Mouse (Mus musculus) lung, adult 18-20 months (tissue): ENCODE measurements around the gene Smim15.
A peak's percentile ranks its signal among the peaks of the same experiment; 100 is the strongest.

ENCODE experiments used
- DNase-seq, 2 experiments: peaks; one replicate each; pipeline ENCODE4 v3.0.0; 2022; ENCODE audit warnings: mixed read lengths in 2 of 2

Smim15 gene

DNA sequence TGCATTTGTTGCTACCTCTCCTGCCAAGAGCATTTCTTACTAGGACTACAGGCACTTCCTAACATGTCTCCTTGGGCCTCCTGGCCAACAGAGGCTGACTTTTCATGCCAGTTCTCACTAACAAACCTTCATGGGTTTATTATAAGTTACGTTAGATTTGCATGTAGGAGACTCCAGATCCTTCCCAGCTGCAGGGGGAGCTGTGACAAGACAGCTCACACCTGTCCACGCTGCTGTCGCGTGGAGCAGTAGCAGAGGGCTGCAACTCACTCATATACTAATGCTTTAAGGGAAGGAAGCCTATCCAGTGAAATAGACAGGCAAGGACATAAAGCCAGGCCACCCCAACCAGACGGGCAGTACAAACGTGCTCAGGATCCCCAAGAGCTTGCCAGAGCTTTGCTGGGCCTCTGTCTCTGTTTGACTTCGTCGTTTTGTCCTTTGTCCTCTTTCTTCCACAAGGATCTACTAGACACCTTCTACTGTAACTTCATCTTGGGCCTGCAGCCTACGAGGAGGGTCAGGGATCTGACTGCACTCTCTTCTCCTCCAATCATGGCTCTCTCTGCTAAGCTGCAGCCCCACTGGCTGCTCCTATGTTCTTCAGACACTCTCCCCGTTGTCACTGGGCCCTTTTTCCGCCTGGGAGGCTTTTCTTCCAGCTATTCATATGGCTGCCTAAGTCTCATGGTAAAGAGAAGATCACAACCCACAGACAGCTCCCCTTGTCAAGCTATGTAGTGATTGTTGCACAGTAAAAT is 19.3 kb downstream of the Smim15 start:
- peak in 1 of 2 experiments; percentile 15 for DNase-seq

- no peak for DNase-seq
Observed at GRCm38 (mm10) chr13:108064331-108064730, 20.1 kb downstream of the Smim15 start.

GRCm38 (mm10) chr13:108066021-108066420 is 21.8 kb downstream of the Smim15 start:
- no peak for DNase-seq

GRCm38 (mm10) chr13:108069151-108069550 is 24.9 kb downstream of the Smim15 start:
- DNase-seq: no peak

DNA sequence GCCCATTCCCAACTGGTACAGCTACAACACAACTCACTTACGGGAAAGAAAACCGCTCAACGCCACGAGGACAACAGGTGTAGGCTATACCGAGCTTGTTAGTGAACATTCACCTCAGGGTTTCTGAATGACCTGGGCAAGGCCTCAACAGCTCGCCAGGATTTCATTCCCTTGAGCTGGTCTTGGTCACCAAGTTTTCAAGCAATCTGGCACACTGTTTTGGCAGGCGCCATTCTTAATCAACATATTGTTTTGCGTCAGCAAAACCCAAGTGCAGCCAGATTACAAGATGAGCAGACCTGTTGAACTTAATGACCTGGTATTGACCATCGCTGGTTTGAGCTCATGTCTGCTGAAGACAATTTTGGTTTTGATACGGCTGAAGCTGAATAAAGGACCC is 25.9 kb downstream of the Smim15 start:
- no peak for DNase-seq

- no peak for DNase-seq
Observed at GRCm38 (mm10) chr13:108077476-108077875, 33.2 kb downstream of the Smim15 start.

DNA sequence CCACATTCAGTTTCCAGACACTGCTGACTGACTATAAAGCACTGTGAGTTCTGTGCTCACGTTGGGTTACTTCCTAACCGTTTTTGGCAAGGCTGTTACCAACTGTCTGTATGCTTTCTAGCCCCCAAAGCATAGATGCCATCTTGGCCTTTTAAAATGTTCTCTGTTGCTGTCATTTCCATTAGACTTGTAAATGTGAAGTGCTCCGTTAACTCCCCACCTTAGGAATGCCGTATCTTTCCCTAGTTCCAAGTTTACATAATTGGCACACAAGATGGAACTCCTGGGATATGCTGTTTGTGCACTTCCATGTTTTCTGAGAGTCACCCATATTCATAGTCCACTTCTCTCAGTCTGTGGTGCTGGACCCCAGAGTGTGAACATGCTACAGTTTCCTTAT is 33.7 kb downstream of the Smim15 start:
- no peak for DNase-seq

DNA sequence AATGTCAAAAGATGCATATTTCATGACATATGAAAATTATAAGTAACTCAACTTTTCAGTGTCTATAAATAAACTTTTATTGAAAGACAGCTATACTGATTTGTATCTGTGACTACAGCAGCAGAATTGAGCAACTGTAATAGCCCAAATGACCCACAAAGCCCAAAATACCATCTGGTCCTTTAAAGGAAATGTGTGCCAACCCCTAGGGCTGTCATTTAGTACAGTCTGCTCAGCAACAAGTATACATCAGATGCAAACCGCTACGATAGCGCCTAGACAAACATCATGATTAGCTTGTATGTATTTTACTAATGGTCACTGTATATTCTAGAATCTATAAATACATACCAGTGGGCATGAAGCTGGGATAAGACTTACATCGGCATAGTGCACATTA is 39.8 kb downstream of the Smim15 start:
- DNase-seq: no peak

GRCm38 (mm10) chr13:108086036-108086435 is 41.8 kb downstream of the Smim15 start:
- no peak for DNase-seq

DNA sequence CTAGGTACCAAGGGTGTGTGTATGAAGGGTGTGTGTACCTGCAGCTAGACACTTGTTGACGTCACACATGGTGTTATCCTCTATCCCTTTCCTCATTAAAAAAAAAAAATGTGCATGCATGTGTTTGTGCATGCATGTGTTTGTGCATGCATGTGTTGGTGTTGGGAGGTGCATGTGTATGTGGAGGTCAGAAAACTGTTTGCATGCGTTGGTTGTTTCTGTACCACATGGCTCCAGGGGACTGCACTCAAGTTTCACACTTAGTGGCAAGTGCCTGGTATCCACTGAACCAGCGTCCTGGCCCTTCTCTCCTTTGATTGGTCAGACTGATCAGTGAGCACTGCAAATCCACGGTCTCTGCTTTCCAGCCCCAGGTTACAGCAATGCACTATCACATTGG is 42.5 kb downstream of the Smim15 start:
- no peak for DNase-seq

DNA sequence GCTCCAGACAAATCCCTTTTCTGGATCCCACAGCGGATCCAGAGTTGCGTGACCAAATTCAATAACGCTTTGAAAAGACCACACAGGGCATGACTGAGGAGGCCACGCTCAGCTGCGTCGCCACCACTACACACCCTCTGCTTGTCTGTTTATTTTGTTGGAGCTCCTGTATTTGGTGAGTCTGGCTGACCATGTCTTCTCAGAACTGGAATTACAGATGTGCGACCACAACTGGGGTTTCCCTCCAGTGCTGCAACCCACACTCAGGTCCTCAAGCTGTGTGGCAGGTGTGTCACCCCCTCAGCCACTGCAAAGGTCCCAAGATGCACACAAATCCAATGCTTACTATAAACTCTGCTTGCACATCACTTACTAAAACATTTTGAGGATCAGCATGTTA is 48.0 kb downstream of the Smim15 start:
- DNase-seq: no peak

DNA sequence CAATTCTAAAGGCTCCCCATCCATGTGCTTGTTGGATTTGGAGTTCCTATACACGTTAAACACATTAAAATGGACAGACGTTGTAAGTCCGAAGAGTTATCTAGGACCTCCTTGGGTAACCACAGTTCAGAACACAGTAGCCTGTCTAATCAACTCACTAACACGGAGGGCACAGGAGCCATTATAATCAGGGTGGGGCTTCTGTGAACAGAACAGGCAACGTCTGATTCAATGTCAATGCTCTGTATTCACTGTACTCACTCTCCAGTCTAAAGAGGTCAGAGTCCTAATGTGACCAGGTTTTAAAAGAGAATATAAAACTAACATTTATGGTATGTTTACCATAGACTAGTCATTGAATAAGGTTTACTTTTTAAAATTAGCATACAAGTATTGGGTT is 50.4 kb downstream of the Smim15 start:
- no peak for DNase-seq

DNA sequence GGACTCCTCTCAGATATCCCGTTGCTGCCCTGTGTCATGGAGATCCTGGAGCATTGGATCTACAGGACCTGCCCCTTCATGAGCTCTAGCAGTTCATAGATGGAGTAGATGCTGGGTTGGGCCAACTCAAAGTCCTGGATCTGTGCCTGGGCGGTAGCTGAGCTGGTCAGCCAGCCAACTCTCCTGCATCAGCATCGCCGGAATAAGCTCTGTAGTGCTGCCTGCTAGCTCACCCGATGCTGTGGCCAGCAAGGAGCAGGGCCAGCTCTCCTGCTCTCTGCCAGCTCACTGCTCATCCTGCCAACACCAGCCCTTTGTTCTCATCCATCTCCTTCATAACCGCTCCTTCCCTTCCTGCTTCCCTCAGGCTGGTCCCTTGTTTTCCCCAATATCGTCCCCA is 51.4 kb downstream of the Smim15 start:
- DNase-seq: peak; percentile 4 to 6

GRCm38 (mm10) chr13:108096446-108096845 is 52.2 kb downstream of the Smim15 start:
- peak; percentile 9 to 21 for DNase-seq
